Mouse (Mus musculus): ENCODE results near the gene Tmem132a. TPM values are rescaled to one million over a fixed set of nuclear protein-coding genes. Genes with fewer than 3 reads are reported as not detected.

The Tmem132a gene
- polyA plus RNA-seq, 1 experiment from 2014 or later, result 51.4 TPM

GRCm38 (mm10) chr19:10871328-10871961 lies 1.7 kb upstream of the Tmem132a start:
- H3K4me3 ChIP-seq, result no peak overlapping the region
- H3K9me3 ChIP-seq, result no peaks in the 10 kb centered on the region
- peaks cover 24% of the 10 kb centered on the region for H3K4me1 ChIP-seq
- H3K36me3 ChIP-seq, result peaks cover 43% of the 10 kb centered on the region
- 73% methylated on average over 14 of the region's 14 CpGs for WGBS
- no peak overlapping the region for H3K9ac ChIP-seq
- no peaks in the 10 kb centered on the region for H3K27me3 ChIP-seq (replicated peaks)
- H3K27ac ChIP-seq (replicated peaks), result no peak overlapping the region
- H3K4me2 ChIP-seq, result no peak overlapping the region
- ATAC-seq (ENCODE audit: extremely low read depth, insufficient number of reproducible peaks, low FRiP score, low TSS enrichment), result no peak

- 88% methylated on average over 3 of the region's 3 CpGs for WGBS
- no peak overlapping the region for H3K4me3 ChIP-seq
- no peak overlapping the region for H3K9ac ChIP-seq
- H3K36me3 ChIP-seq, result peaks cover 50% of the 10 kb centered on the region
- H3K27me3 ChIP-seq (replicated peaks), result no peaks in the 10 kb centered on the region
- no peak overlapping the region for H3K4me2 ChIP-seq
- 0 out of 2 replicates have a peak overlapping the region, but pooled peaks have one; percentile 2 for H3K27ac ChIP-seq (replicated peaks)
- ATAC-seq (ENCODE audit: extremely low read depth, insufficient number of reproducible peaks, low FRiP score, low TSS enrichment), result no peak
- H3K4me1 ChIP-seq, result peaks cover 24% of the 10 kb centered on the region
- no peaks in the 10 kb centered on the region for H3K9me3 ChIP-seq
Measured at GRCm38 (mm10) chr19:10870676-10871075, 936 bp upstream of the Tmem132a start.

- peak overlapping the region; percentile 81 for H3K4me2 ChIP-seq
- peak overlapping the region; percentile 94 for H3K9ac ChIP-seq
- H3K27ac ChIP-seq (replicated peaks), result peak overlapping the region; percentile 69
- no peaks in the 10 kb centered on the region for H3K27me3 ChIP-seq (replicated peaks)
- peak overlapping the region; percentile 86 for H3K4me3 ChIP-seq
- under 1% methylated on average over 42 of the region's 43 CpGs for WGBS
- no peaks in the 10 kb centered on the region for H3K9me3 ChIP-seq
- peaks cover 24% of the 10 kb centered on the region for H3K4me1 ChIP-seq
- peaks cover 62% of the 10 kb centered on the region for H3K36me3 ChIP-seq
- peak; percentile 73; the same call in 1 of the 2 replicates for ATAC-seq (ENCODE audit: extremely low read depth, insufficient number of reproducible peaks, low FRiP score, low TSS enrichment)
Measured at GRCm38 (mm10) chr19:10869241-10869885, 377 bp downstream of the Tmem132a start.

GRCm38 (mm10) chr19:10868623-10869141 lies 1.1 kb downstream of the Tmem132a start:
- Histone ChIP-seq H3K27me3 (replicated peaks) (no peaks in the 10 kb centered on the region), H3K4me3 (peak overlapping the region; percentile 86), H3K36me3 (peaks cover 62% of the 10 kb centered on the region), H3K9me3 (no peaks in the 10 kb centered on the region), H3K4me2 (peak overlapping the region; percentile 81), H3K9ac (peak overlapping the region; percentile 94), H3K4me1 (peaks cover 24% of the 10 kb centered on the region), H3K27ac (replicated peaks) (no peak overlapping the region)
- WGBS, result under 1% methylated on average over 17 of the region's 17 CpGs
- ATAC-seq (ENCODE audit: extremely low read depth, insufficient number of reproducible peaks, low FRiP score, low TSS enrichment), result no peak

- Histone ChIP-seq H3K36me3 (peaks cover 62% of the 10 kb centered on the region), H3K9me3 (no peaks in the 10 kb centered on the region), H3K4me3 (peak overlapping the region; percentile 86), H3K9ac (peak overlapping the region; percentile 94), H3K4me1 (peaks cover 24% of the 10 kb centered on the region), H3K4me2 (peak overlapping the region; percentile 81), H3K27ac (replicated peaks) (no peak overlapping the region), H3K27me3 (replicated peaks) (no peaks in the 10 kb centered on the region)
- no peak for ATAC-seq (ENCODE audit: extremely low read depth, insufficient number of reproducible peaks, low FRiP score, low TSS enrichment)
- 45% methylated on average over 5 of the region's 5 CpGs for WGBS
Measured at GRCm38 (mm10) chr19:10867946-10868622, 1.7 kb downstream of the Tmem132a start.

- no peak overlapping the region for H3K4me3 ChIP-seq
- H3K9ac ChIP-seq, result no peak overlapping the region
- peaks cover 62% of the 10 kb centered on the region for H3K36me3 ChIP-seq
- ATAC-seq (ENCODE audit: extremely low read depth, insufficient number of reproducible peaks, low FRiP score, low TSS enrichment), result no peak
- H3K9me3 ChIP-seq, result no peaks in the 10 kb centered on the region
- H3K4me1 ChIP-seq, result peaks cover 24% of the 10 kb centered on the region
- no peaks in the 10 kb centered on the region for H3K27me3 ChIP-seq (replicated peaks)
- H3K4me2 ChIP-seq, result no peak overlapping the region
- whole genome bisulfite sequencing, result 88% methylated on average over 13 of the region's 13 CpGs
- no peak overlapping the region for H3K27ac ChIP-seq (replicated peaks)
Measured at GRCm38 (mm10) chr19:10866351-10866750, 3.4 kb downstream of the Tmem132a start.

GRCm38 (mm10) chr19:10860072-10860497 lies 9.7 kb downstream of the Tmem132a start:
- ATAC-seq (ENCODE audit: extremely low read depth, insufficient number of reproducible peaks, low FRiP score, low TSS enrichment), result no peak
- Histone ChIP-seq H3K4me1 (no peaks in the 10 kb centered on the region), H3K9ac (peak overlapping the region; percentile 28; the same call in 1 of the 2 replicates), H3K4me2 (no peak overlapping the region), H3K9me3 (no peaks in the 10 kb centered on the region), H3K27me3 (replicated peaks) (no peaks in the 10 kb centered on the region), H3K4me3 (no peak overlapping the region), H3K36me3 (peaks cover 87% of the 10 kb centered on the region), H3K27ac (replicated peaks) (no peak overlapping the region)
- WGBS, result 36% methylated on average over 22 of the region's 22 CpGs

GRCm38 (mm10) chr19:10856520-10856919 lies 13.2 kb downstream of the Tmem132a start:
- no peak overlapping the region for H3K9ac ChIP-seq
- no peaks in the 10 kb centered on the region for H3K9me3 ChIP-seq
- H3K27ac ChIP-seq (replicated peaks), result no peak overlapping the region
- peaks cover 52% of the 10 kb centered on the region for H3K36me3 ChIP-seq
- H3K27me3 ChIP-seq (replicated peaks), result no peaks in the 10 kb centered on the region
- H3K4me1 ChIP-seq, result no peaks in the 10 kb centered on the region
- 42% methylated on average over 2 of the region's 2 CpGs for WGBS
- no peak overlapping the region for H3K4me3 ChIP-seq
- no peak overlapping the region for H3K4me2 ChIP-seq
- peak; percentile 20; the same call in 1 of the 2 replicates for ATAC-seq (ENCODE audit: extremely low read depth, insufficient number of reproducible peaks, low FRiP score, low TSS enrichment)

- no peaks in the 10 kb centered on the region for H3K9me3 ChIP-seq
- H3K4me2 ChIP-seq, result no peak overlapping the region
- H3K9ac ChIP-seq, result no peak overlapping the region
- peaks cover 41% of the 10 kb centered on the region for H3K36me3 ChIP-seq
- no peaks in the 10 kb centered on the region for H3K27me3 ChIP-seq (replicated peaks)
- 77% methylated on average over 3 of the region's 3 CpGs for WGBS
- H3K27ac ChIP-seq (replicated peaks), result no peak overlapping the region
- no peaks in the 10 kb centered on the region for H3K4me1 ChIP-seq
- ATAC-seq (ENCODE audit: extremely low read depth, insufficient number of reproducible peaks, low FRiP score, low TSS enrichment), result no peak
- no peak overlapping the region for H3K4me3 ChIP-seq
Measured at GRCm38 (mm10) chr19:10855422-10855821, 14.3 kb downstream of the Tmem132a start.

GRCm38 (mm10) chr19:10847311-10848087 lies 22.2 kb downstream of the Tmem132a start:
- Histone ChIP-seq H3K36me3 (no peaks in the 10 kb centered on the region), H3K9ac (no peak overlapping the region; the same call in 1 of the 2 replicates), H3K27ac (replicated peaks) (no peak overlapping the region), H3K9me3 (no peaks in the 10 kb centered on the region), H3K27me3 (replicated peaks) (peaks cover 11% of the 10 kb centered on the region; the same call in 1 of the 2 replicates), H3K4me2 (no peak overlapping the region), H3K4me1 (peaks cover 12% of the 10 kb centered on the region), H3K4me3 (no peak overlapping the region)
- ATAC-seq (ENCODE audit: extremely low read depth, insufficient number of reproducible peaks, low FRiP score, low TSS enrichment), result no peak
- 38% methylated on average over 3 of the region's 3 CpGs for whole genome bisulfite sequencing
